Mouse (Mus musculus) heart, adult 2 months (tissue): ENCODE measurements at regions not wholly inside any gene's neighbourhood (a gene's known extent, or its start where the extent isn't known, plus 50 kb on each side); places are given as distances from the start of the nearest gene placed in this dataset.
"Not testable (repeated sequence)": the region's sequence is repeated elsewhere in the genome, so short reads cannot be mapped to it uniquely, and the experiment has no call there.

Experiments
- DNase-seq, 2 experiments: peaks; one replicate each; pipeline ENCODE4 v3.0.0; 2021
- H3K27ac ChIP-seq: fragments of 200-600 bp; 2 replicates; pipeline ENCODE4 v1.8.1; 2022
- H3K27me3 ChIP-seq: fragments of 200-500 bp; 2 replicates; pipeline ENCODE4 v1.6.1; 2012; ENCODE audit warnings: mild to moderate bottlenecking, low read length, inconsistent platforms, mixed read lengths; ENCODE audit not compliant: control insufficient read depth, insufficient read depth
- H3K36me3 ChIP-seq: fragments of 200-500 bp; 2 replicates; pipeline ENCODE4 v1.6.1; 2012; ENCODE audit warnings: low read length, inconsistent platforms; ENCODE audit not compliant: control insufficient read depth, insufficient read depth
- H3K4me1 ChIP-seq: fragments of 200-500 bp; 2 replicates; pipeline ENCODE4 v1.6.1; 2011; ENCODE audit warnings: low read length; ENCODE audit not compliant: control insufficient read depth, insufficient read depth
- H3K4me3 ChIP-seq: fragments of 200-600 bp; 2 replicates; pipeline ENCODE4 v1.8.1; 2022
- H3K79me2 ChIP-seq: fragments of 200-500 bp; replicated peaks from 2 replicates; pipeline ENCODE4 v1.6.1; 2012; ENCODE audit warnings: mild to moderate bottlenecking, inconsistent platforms, low read length, moderate library complexity, mixed read lengths; ENCODE audit not compliant: control insufficient read depth, insufficient read depth
- H3K9ac ChIP-seq: fragments of 200-500 bp; 2 replicates; pipeline ENCODE4 v1.6.1; 2012; ENCODE audit warnings: low read depth, mild to moderate bottlenecking, control low read depth, inconsistent platforms, low read length, mixed read lengths
- CTCF ChIP-seq: fragments of 200-600 bp; IDR thresholded peaks from 2 replicates; pipeline ENCODE4 v1.8.1; 2022; ENCODE audit warnings: antibody characterized with exemption, mild to moderate bottlenecking, moderate library complexity
- EP300 ChIP-seq: fragments of 200-500 bp; IDR thresholded peaks from 2 replicates; pipeline ENCODE4 v1.6.1; 2011; ENCODE audit warnings: low read depth, low read length, control low read depth; ENCODE audit not compliant: insufficient read depth
- POLR2A ChIP-seq: fragments of 200-500 bp; IDR thresholded peaks from 2 replicates; pipeline ENCODE4 v1.6.1; 2011; ENCODE audit warnings: mild to moderate bottlenecking, low read depth, low read length, control low read depth; ENCODE audit not compliant: insufficient read depth
- WGBS: fragments of 180-500 bp; shearing (Covaris S2); methylation state at CpG from one replicate; pipeline ENCODE4 v1.1.7; 2018; 5-methylcytosine and 5-hydroxymethylcytosine counted together
- intact Hi-C: fragments of 180-260 bp; cut with DNase I; formaldehyde crosslinking; loops from one replicate; pipeline ENCODE4 v1.15.1; 2025

GRCm38 (mm10) chr12:8087958-8088357 lies 110.5 kb downstream of the Apob start:
- DNase-seq: no peak
- H3K4me3 ChIP-seq: no peak overlapping the region
- H3K27me3 ChIP-seq: no peaks in the 10 kb centered on the region
- no peaks in the 10 kb centered on the region for H3K36me3 ChIP-seq
- no peak overlapping the region for H3K9ac ChIP-seq
- 48% methylated on average over 1 of the region's 3 CpGs for WGBS
- intact Hi-C loops: no loop called here
- H3K4me1 ChIP-seq: no peaks in the 10 kb centered on the region
- TF ChIP-seq POLR2A (no peak), EP300 (no peak), CTCF (no peak)
- no peak overlapping the region for H3K27ac ChIP-seq
- H3K79me2 ChIP-seq: no peaks in the 10 kb centered on the region

- Histone ChIP-seq H3K4me1 (no peaks in the 10 kb centered on the region), H3K27ac (no peak overlapping the region), H3K27me3 (no peaks in the 10 kb centered on the region), H3K36me3 (no peaks in the 10 kb centered on the region), H3K79me2 (no peaks in the 10 kb centered on the region), H3K4me3 (no peak overlapping the region), H3K9ac (no peak overlapping the region)
- intact Hi-C loops: no loop called here
- 70% methylated on average over 8 of the region's 8 CpGs for WGBS
- no peak for DNase-seq
- TF ChIP-seq POLR2A (no peak), CTCF (no peak), EP300 (no peak)
These were observed 112.2 kb downstream of the Apob start for GRCm38 (mm10) chr12:8089423-8090278.

- no peak for DNase-seq
- Histone ChIP-seq H3K4me3 (no peak overlapping the region), H3K27me3 (no peaks in the 10 kb centered on the region), H3K9ac (no peak overlapping the region), H3K4me1 (no peaks in the 10 kb centered on the region), H3K27ac (no peak overlapping the region), H3K79me2 (no peaks in the 10 kb centered on the region), H3K36me3 (no peaks in the 10 kb centered on the region)
- intact Hi-C loops: no loop called here
- TF ChIP-seq CTCF (no peak), EP300 (no peak), POLR2A (no peak)
- WGBS: 25% methylated on average over 2 of the region's 2 CpGs
These were observed 112.8 kb downstream of the Apob start for GRCm38 (mm10) chr12:8090279-8090626.

GRCm38 (mm10) chr12:8093437-8093836 lies 114.5 kb upstream of the Ldah start:
- H3K9ac ChIP-seq: no peak overlapping the region
- DNase-seq: no peak
- H3K27me3 ChIP-seq: no peaks in the 10 kb centered on the region
- no peak for TF ChIP-seq EP300
- no peak for TF ChIP-seq POLR2A
- TF ChIP-seq CTCF: no peak
- no peaks in the 10 kb centered on the region; the same call in 1 of the 2 replicates for H3K4me1 ChIP-seq
- intact Hi-C loops: no loop called here
- H3K79me2 ChIP-seq: no peaks in the 10 kb centered on the region
- no peaks in the 10 kb centered on the region for H3K36me3 ChIP-seq
- H3K4me3 ChIP-seq: no peak overlapping the region
- 79% methylated on average over 1 of the region's 1 CpGs for WGBS
- H3K27ac ChIP-seq: no peak overlapping the region

- Histone ChIP-seq H3K36me3 (no peaks in the 10 kb centered on the region), H3K79me2 (no peaks in the 10 kb centered on the region), H3K27ac (no peak overlapping the region), H3K4me1 (no peaks in the 10 kb centered on the region; the same call in 1 of the 2 replicates), H3K27me3 (no peaks in the 10 kb centered on the region), H3K4me3 (no peak overlapping the region), H3K9ac (no peak overlapping the region)
- no peak for TF ChIP-seq CTCF
- TF ChIP-seq EP300: no peak
- TF ChIP-seq POLR2A: no peak
- WGBS: 40% methylated on average over 2 of the region's 2 CpGs
- no peak for DNase-seq
- intact Hi-C loops: no loop called here
These were observed 112.0 kb upstream of the Ldah start for GRCm38 (mm10) chr12:8095946-8096345.

- H3K27ac ChIP-seq: peak overlapping the region; percentile 58
- 24% methylated on average over 2 of the region's 2 CpGs for WGBS
- H3K4me3 ChIP-seq, H3K36me3 ChIP-seq, H3K4me1 ChIP-seq, H3K9ac ChIP-seq, H3K79me2 ChIP-seq, H3K27me3 ChIP-seq, intact Hi-C loops: not testable (repeated sequence)
- DNase-seq: peak in 1 of 2 experiments; percentile 15
These were observed 109.5 kb upstream of the Ldah start for GRCm38 (mm10) chr12:8098395-8098794.
